Mouse (Mus musculus) G1E (cell line): ENCODE results near the gene Glb1.

ENCODE experiments used
- CTCF ChIP-seq: IDR thresholded peaks from 2 replicates; pipeline ENCODE4 v1.5.1; 2012; ENCODE audit warnings: low read depth, low read length, inconsistent platforms, mixed read lengths
- GATA1 ChIP-seq: IDR thresholded peaks from 2 replicates; pipeline ENCODE4 v1.6.1; 2012; ENCODE audit warnings: borderline replicate concordance, low read length, inconsistent platforms, mixed read lengths
- TAL1 ChIP-seq: conservative IDR thresholded peaks from 2 replicates; pipeline ENCODE4 v1.6.1; 2012; ENCODE audit warnings: low read depth, low read length, inconsistent platforms, mixed read lengths

GRCm38 (mm10) chr9:114377168-114377567 lies 23.7 kb upstream of the Glb1 start:
- TF ChIP-seq CTCF (no peak), TAL1 (no peak), GATA1 (no peak)
